Mouse (Mus musculus) fibroblast of lung, adult 2 months (primary cell): ENCODE data around the gene Cacna1i.

ENCODE experiments used
- DNase-seq: peaks from one replicate; pipeline ENCODE4 v3.0.0-alpha.2; 2011; ENCODE audit warnings: low read depth

The Cacna1i gene

GRCm38 (mm10) chr15:80401387-80401898 lies 114.4 kb downstream of the Cacna1i start:
- no peak for DNase-seq

DNA sequence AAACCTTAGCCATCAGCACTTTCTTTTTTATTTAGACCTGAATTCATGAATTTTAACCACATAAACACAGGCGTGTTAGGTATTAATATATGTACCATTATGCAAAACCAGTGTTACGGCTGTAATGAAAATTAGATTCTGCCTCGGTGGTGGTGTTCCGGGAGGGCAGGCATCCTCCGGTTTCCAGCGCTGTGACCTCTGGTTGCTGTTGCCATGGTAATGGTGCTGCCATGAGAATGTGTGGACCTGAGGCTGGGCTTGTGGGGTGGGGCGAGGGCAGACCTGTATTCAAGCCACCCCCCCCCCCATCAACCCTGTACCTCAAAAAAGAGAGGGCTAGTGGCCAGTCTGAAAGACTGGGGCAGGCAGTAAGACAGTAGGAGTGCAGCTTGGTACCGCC lies 114.9 kb downstream of the Cacna1i start:
- no peak for DNase-seq

DNA sequence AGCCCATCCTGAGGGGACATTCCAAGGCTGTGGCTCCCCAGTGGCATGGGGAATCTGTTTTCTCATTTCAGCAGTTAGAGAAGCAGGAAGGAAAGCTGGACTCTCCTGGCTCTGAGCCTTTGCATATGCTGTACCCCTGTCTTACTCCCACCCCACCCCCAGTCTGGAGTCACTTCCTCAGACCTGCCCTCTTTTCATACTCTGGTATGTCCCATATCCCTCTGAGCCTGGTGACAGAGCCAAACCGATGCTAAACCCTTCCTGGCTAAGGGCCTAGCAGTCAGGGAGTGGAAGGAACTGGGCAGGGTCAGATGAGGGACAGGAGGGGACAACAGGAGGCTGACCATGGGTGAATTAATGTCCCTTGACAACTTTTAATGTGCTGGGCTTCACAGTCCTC lies 120.8 kb downstream of the Cacna1i start:
- no peak for DNase-seq

DNA sequence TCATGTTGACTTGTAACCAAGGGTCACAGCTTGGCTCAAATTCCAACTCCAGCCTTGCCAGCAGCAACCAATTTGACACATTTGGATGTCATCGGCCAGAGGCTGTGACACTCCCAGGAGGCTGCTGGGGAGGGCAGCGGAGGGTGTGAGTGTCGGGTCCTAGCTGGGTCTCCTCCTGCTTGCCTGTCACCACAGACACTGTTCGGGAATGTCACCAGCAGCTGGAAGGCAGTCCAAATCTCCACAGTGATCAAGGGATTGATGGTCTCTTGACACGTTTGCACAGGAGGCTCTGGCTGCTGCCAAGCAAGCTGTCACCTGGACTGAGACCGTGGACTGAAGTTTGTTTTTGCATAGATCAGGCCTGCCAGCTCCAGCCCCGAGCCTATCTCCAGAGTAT lies 123.6 kb downstream of the Cacna1i start:
- DNase-seq: no peak

GRCm38 (mm10) chr15:80413070-80413469 lies 126.0 kb downstream of the Cacna1i start:
- no peak for DNase-seq

- DNase-seq: no peak
Observed at GRCm38 (mm10) chr15:80413988-80414721, 127.1 kb downstream of the Cacna1i start.

DNA sequence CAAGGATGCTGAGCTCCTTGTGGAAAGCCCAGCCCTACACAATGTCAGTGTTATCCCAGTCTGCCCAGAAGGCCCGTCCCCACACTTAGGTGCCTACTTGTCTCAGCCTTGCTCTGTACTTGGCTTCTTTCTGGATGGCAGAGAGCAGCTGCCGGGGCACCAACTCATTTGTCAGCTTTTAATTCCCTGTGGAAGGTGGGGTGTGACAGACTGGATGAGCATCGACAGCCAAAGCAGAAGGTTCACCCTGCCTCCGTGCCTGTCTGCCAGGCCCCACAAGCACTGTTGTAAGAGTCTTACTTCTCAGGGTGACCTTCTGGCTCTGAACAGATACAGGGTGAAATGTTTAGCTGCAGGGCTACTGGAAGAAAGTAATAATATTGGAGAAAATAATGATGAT lies 128.1 kb downstream of the Cacna1i start:
- no peak for DNase-seq

GRCm38 (mm10) chr15:80417066-80417465 lies 130.0 kb downstream of the Cacna1i start:
- DNase-seq: no peak

- DNase-seq: no peak
Observed at GRCm38 (mm10) chr15:80418146-80418545, 131.1 kb downstream of the Cacna1i start.

- DNase-seq: no peak
Observed at GRCm38 (mm10) chr15:80430324-80430723, 143.3 kb downstream of the Cacna1i start.

DNA sequence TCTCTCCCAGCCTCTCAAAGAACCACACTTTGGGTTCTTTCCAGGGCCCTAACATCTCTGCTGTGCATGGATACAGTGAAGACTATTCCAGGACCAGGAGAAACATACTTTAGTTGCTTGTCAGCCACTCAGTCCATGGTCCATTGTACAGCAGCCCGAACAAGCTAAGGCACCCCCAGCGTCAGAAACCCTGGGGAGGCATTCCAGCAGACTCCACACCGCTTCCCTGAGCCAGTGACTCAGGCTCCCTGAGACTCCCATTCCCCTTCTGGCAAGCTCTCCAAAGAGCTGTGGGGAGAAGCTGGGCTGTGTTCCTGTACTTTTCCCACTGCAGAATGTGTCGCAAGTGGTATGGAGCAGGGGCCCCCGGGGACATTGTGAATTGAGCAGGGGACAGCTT lies 149.9 kb downstream of the Cacna1i start:
- peak; percentile 50 for DNase-seq

GRCm38 (mm10) chr15:80437996-80438395 lies 151.0 kb downstream of the Cacna1i start:
- DNase-seq: no peak

DNA sequence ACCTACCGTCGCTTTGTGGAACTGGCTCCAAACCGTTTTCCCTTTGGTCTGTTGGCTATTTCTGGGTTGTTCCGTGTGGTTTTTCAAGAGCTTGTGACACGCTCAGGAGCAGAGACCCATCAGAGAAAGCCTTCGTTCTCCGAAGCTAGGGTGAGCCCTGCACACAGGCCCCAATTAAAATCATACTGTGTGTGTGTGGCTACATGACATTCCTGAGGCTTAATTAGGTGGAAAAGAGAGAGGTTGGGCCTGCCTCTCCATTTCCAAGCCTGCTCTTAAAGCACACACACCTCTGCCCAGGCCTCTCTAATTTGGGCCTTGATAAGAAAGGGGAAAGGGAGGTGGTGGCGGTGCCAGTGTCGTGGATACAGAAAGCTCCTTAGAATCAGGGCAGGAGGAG lies 151.4 kb downstream of the Cacna1i start:
- no peak for DNase-seq

DNA sequence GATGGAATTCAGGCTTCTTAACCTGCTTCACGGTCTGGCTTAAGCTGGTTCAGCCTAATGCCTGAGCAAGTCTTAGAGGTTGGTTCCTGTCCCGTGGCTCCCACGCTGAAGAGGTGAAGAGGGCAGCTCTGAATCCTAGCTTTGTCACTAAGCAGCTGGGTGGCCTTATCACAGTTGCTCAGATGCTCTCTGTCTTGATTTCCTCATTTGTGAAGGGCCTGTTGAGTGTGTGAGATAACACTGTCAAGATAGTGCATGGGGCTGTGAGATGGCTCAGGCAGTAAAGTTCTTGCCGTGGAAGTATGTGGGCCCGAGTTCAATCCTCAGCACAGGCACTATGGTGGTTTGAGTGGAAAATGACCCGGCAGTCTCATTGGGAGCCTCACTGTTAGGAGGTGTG lies 153.2 kb downstream of the Cacna1i start:
- DNase-seq: no peak

GRCm38 (mm10) chr15:80445956-80446687 lies 159.1 kb downstream of the Cacna1i start:
- no peak for DNase-seq
